Mouse (Mus musculus) adrenal gland, postnatal 25 days (tissue): ENCODE measurements around the gene Skap2. TPM values are rescaled to one million over a fixed set of nuclear protein-coding genes. Genes with fewer than 3 reads are reported as not detected.
A peak's percentile ranks its signal among the peaks of the same experiment; 100 is the strongest.

Source experiments
- DNase-seq: peaks from one replicate; pipeline ENCODE4 v3.0.0; 2021; ENCODE audit warnings: mixed read lengths
- long read RNA-seq: library from polyadenylated mRNA; stranded (forward); transcript quantifications from one replicate; pipeline ENCODE4 v2.0.0, GENCODE M21; 2021
- total RNA-seq: library from RNA; stranded (reverse); gene quantifications from 2 replicates; pipeline ENCODE4 v1.2.3, GENCODE M21; 2021

Skap2 gene
- 40.9 and 48.2 TPM in 2 replicates for total RNA-seq
- long read RNA-seq, transcript Skap2-205 (13 exons, 3,382 nt), result major isoform, 60 of 71 reads
- long read RNA-seq, partial matches to known transcripts, result 2 of 71 reads
- long read RNA-seq, other reads (novel, unspliced or antisense), result 8 of 71 reads

GRCm38 (mm10) chr6:52012409-52013244 lies at the start of gene Skap2:
Gene Skap2, minus strand, starts transcription at chr6:52012549.
- DNase-seq, result peak; percentile 98

DNA sequence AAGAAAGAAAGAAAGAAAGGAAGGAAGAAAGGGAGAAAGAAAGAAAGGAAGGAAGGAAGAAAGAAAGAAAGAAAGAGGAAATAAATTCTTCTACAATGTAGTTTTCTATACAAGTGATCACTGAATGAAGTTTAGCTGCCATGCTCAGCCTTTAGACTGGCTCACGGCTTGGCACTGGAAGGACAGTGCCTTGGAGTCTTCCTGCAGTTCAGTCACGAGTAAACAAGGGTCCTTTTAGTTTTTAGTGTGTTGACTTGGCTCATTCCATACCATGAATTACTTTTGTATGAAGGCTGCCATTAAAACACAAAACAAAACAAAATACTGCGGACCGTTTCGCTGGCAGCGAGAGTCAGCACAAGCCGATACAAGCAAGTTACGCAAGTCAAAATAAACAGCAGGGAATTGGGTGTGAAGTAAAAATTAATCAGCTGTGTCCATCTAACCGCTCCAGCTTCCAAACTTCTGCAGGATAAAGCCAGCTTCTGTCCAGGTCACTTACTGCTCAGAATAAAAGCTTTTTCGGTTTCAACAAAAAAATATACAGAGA lies 46.6 kb upstream of the Skap2 start:
- DNase-seq, result no peak

DNA sequence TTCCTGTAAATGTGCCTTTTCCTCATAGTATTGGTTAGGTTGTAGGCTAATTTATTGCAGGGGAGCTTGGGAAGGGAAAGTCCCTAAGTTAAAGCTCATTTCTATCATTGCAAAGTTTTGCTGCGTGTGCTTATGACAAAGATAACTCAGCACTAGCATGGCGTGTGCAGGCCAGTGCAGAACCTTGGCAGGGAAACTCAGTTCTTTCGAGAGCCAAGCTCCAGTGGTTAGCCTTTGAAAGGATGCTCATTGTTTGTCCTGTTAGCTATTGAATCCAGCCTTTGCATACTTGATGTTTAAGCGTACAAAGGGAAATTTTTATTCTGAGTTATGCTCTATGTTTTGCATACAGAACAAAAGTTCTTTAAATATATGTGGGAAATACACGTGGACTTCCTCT lies 45.8 kb upstream of the Skap2 start:
- no peak for DNase-seq

DNA sequence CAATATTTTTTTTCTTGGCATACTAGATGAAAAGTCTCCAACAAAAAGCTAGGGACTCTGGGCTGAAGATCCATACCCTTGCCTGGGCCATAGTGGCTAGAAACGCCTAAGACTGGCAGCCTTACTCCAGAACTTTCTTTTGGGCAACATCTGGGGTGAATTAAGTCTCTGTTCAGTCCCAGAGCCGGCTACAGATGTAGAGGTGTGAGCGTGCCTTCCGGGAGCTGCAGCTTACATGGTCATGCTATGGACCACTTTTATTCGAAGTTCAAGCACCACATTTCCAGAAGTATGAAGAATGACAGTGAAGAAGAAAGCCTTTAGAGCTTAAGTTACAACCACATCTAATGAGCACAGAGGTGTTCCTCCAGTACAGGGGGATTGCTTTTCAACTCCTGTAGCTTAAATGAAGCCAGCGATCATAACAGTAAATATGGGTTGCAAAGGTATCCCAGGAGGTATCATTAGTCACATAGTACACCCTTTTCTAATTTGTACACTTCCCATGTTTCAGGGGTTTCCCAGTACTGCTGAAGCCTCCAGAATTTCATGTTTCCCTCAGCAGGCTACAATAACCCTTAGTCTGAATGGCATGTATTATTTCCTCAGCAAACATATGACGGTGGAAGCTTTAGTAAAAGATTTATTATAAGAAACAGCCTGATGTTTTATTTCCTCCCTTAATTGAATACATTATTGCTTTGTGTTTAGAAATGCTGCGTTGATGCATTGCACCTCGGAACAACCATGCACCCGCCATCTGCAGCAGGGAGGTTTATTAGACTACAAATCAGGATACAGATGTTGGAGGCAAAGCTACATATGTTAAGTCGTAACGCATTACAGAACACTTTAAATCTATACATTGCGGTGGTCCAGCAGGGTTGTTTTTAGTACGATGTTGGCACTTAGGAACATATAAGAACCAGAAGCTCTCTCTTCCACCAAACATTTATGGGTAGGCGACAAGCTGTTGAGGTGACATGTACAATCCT lies 41.5 kb upstream of the Skap2 start:
- DNase-seq, result no peak

GRCm38 (mm10) chr6:52050062-52050461 lies 37.7 kb upstream of the Skap2 start:
- no peak for DNase-seq

DNA sequence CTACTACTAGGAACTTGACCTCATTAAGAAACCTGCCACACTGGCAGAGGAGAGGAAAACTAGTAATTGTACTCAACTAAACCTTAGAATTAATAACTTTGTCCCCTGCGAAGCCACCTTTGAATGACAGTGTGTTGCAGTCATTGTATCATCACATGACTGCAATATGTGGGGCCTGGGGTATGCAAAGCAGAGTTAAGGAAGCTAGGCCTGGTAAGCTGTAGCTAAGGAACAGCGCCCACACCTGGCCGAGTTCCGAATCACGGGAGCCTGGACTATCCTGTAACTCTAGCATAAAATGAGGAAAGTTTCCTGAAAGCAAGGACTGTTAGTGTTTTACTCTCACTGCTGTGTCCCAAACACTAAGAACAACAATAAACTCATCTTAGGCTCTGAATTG lies 33.2 kb upstream of the Skap2 start:
- peak; percentile 45 for DNase-seq

DNA sequence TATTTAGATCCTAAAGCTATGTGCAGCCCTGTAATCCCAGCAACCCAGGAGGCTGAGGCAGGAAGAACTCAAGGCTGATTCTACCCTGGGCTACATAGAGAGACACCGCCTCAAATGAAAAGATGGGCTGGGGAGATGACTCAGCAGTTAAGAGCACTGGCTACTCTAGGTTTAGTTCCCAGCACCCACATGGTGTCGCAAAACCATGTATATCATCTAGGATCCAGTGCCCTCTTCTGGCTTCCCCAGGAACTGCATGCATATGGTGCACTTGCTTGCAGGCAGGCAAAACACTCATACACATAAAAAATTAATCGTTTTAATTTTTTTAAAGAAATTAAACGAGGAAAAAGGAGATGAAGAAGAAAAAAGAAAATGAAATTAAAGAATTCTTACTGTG lies 23.7 kb upstream of the Skap2 start:
- DNase-seq, result peak; percentile 8

- peak; percentile 32 for DNase-seq
Observed at GRCm38 (mm10) chr6:52031181-52031580, 18.8 kb upstream of the Skap2 start.

- DNase-seq, result no peak
Observed at GRCm38 (mm10) chr6:52028131-52028530, 15.8 kb upstream of the Skap2 start.

DNA sequence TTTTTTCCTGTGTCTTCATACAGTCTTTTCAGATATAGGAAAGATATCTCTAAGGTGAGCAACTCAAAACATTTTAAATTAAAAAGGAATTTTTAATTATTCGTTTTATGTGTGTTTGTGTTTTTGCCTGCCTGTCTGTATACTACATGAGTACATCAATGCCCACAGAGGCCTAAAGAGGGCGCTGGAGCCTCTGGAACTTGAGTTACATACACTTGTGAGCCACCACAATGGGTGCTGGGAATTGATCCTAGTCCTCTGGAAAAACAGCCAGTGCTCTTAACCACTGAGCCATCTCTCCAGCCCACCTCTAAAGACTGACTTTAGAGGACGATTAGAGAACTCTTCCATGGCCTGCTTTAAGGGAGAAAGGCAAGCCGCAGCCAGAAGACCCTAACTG lies 14.8 kb upstream of the Skap2 start:
- DNase-seq, result no peak

DNA sequence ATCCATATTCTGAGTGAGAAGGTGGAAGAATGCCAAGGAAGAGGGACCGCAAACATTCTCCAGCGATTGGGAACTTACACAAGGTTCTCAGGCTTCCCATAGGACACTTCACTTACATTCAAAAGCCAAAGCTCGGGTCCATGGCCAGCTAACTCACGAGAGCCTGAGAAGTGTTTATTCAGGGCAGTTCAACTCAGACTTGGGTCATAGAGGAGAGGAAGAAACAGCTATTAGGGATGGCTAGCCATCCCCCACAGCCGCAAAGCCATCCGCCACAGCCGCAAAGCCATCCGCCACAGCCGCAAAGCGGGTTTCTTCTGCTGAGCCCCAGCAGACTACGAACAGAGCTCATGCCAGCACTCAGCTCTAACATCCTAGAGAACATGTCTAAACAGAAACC lies 13.9 kb upstream of the Skap2 start:
- DNase-seq, result no peak

GRCm38 (mm10) chr6:52024730-52025129 lies 12.4 kb upstream of the Skap2 start:
- DNase-seq, result no peak

- DNase-seq, result no peak
Observed at GRCm38 (mm10) chr6:52022363-52022762, 10.0 kb upstream of the Skap2 start.

- no peak for DNase-seq
Observed at GRCm38 (mm10) chr6:52020276-52020675, 7.9 kb upstream of the Skap2 start.

- no peak for DNase-seq
Observed at GRCm38 (mm10) chr6:52013245-52013945, 1.0 kb upstream of the Skap2 start.

- no peak for DNase-seq
Observed at GRCm38 (mm10) chr6:52011559-52012408, 565 bp downstream of the Skap2 start.

DNA sequence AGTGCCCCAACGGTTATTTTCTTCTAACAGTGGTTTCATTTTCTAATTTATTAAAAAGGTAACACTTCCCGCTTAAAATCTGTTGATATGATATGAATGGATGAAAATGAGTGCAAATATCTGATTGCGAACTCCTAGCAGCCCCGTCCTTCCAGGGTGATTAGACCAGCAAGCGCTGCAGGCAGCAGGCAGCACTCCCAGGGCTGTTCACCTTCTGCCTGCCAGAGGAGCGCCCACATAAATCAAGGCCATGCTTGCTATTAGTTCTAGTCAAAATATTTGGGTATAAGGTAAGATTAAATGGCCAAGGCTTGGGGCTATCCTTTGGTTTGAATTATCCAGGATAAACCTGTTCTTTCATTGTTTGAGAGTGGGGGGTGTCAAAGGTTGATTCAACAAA lies 3.0 kb downstream of the Skap2 start:
- DNase-seq, result no peak

DNA sequence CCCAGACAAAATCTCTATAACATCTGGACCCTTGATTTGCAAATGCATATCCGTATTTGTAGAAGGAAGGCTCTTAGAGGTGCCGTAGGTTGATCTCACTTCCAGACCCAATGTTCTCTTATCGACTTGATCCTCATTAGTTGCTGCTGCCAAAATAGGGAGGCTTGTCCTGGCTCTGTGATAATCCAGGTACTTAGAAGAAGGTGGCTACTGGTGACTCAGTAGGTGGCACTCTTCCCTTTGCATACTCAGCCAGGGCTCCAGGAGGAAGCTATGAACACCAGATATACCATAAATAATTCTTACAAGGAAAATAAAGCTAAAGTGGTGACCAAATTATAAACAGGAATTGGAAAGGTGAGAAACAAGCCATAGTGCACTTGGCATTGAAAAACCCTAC lies 3.6 kb downstream of the Skap2 start:
- no peak for DNase-seq

GRCm38 (mm10) chr6:52006649-52007218 lies 5.6 kb downstream of the Skap2 start:
- DNase-seq, result no peak

DNA sequence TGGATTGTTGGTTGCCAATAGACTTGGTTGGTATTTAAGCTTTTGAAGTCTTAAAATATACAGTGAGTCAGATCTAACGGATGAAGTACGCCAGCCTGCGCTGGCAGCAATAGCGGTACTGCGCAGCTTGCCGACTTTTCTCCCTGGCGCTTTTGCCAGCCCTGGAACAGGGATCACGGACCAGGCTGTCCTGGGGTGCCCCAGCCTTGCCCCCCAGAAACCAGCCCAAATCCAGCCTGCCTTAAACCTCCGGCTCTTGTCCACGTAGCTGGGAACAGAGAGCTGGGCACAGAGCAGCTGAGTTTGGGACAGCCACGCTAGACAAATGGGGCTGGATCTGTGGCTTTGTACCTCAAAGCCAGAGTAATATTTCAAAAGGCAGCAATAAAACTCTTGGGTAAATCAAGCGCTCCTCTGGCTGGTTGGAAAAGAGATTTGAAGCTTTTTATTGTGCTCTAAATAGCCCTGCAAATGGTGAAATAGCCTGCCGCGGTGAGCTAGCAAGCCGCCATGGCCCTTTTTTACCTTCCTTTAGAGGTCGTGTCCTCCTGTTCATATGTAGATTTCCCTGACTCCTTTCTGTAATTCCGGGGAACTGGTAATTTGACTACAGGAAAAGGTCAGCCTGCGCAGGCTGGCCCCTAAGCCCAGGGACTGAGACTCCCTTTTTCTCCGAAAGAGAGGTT lies 6.2 kb downstream of the Skap2 start:
- DNase-seq, result peak; percentile 41
